Mouse (Mus musculus) left cerebral cortex, postnatal 10 days (tissue): ENCODE results near the gene Ovca2. TPM values are rescaled to one million over a fixed set of nuclear protein-coding genes. Genes with fewer than 3 reads are reported as not detected.
"Not testable (repeated sequence)": the region's sequence is repeated elsewhere in the genome, so short reads cannot be mapped to it uniquely, and the experiment has no call there.

Experiments
- DNase-seq, 2 experiments: peaks; one replicate each; pipeline ENCODE4 v3.0.0; 2021 to 2022; ENCODE audit warnings: low spot score in 2 of 2, mixed read lengths in 1 of 2; ENCODE audit errors: extremely low spot score in 1 of 2
- intact Hi-C: fragments of 180-260 bp; cut with DNase I; formaldehyde crosslinking; loops from one replicate; pipeline ENCODE4 v1.15.1; 2025
- total RNA-seq, 2 experiments: library from RNA; stranded (reverse); gene quantifications; 2 replicates each; pipeline ENCODE4 v1.2.3; 2021

The Ovca2 gene
- total RNA-seq, 2 experiments from 2014 or later: 9.2 to 11.3 TPM

GRCm38 (mm10) chr11:75198792-75199191 lies 20.2 kb upstream of the Ovca2 start:
- intact Hi-C loops: no loop called here
- no peak for DNase-seq

DNA sequence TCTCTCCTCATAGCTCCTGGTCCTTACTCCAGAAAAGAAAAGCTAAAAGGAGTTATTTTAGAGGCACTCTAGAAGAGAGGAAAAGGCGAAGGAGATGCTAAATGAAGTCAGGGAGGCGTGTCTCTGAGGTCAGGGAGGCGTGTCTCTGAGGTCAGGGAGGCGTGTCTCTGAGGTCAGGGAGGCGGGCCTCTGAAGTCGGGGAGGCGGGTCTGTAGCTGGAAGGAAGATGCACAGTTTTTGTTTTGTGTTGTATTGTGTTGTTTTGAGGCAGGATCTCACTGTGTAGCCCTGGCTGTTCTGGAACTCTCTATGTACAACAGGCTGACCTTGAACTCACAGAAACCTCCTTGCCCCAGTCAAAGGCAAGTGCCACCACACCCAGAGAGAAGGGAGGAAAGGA lies 19.3 kb upstream of the Ovca2 start:
- no peak for DNase-seq
- intact Hi-C loops: no loop called here

DNA sequence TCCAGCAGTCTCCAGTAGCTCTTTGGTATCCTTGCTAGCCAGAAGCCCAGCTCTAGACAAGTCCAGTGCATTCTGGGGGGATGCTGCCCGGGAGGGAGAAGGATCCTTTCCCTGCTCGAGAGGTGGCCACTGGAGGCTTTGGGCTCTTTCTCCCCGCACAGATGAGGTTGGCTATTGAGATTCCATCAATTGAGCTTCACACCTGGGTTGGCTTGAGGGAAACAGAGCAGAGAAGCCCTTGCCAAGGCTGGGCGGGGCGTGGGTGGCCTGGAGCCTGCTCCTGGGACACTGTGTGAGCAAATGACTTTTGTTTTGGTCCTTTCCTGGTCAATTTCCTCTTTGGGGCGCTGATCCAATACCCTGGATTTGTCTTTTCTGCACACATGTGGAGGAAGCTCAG lies 17.5 kb upstream of the Ovca2 start:
- no peak for DNase-seq

DNA sequence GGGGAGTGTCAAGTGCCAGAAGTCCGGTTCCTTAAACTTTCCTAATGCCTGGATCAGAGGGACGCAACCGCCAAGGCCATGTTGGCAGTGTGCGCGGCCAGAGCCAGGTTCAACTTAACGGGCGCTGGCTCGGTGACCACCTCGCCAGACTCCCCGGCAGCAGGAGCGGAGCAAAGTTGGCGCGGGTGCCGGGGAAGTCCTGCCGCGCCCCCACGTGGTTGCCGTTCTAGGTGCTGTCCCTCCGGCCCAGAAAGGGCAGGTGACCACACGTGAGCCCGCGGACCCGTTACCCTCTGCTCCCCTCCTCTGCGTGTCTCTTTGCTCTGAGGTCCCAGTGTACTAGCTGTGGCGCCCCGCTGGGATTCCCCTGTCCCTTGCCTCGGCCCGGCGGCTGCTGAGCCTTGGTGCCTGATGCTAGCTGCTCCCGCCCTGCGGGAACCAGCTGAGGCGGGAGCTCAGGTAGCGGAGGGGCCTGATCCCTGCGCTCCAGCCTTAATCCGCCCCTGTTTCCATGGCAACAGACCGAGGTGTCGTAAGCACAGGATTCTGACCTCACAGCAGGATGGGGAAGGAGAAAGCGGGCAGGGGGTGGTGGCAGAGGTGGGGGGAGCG lies 16.3 kb upstream of the Ovca2 start:
- intact Hi-C loops: no loop called here

More for the DNA sequence above, 17.5 kb upstream of the Ovca2 start:
- intact Hi-C loops: no loop called here

DNA sequence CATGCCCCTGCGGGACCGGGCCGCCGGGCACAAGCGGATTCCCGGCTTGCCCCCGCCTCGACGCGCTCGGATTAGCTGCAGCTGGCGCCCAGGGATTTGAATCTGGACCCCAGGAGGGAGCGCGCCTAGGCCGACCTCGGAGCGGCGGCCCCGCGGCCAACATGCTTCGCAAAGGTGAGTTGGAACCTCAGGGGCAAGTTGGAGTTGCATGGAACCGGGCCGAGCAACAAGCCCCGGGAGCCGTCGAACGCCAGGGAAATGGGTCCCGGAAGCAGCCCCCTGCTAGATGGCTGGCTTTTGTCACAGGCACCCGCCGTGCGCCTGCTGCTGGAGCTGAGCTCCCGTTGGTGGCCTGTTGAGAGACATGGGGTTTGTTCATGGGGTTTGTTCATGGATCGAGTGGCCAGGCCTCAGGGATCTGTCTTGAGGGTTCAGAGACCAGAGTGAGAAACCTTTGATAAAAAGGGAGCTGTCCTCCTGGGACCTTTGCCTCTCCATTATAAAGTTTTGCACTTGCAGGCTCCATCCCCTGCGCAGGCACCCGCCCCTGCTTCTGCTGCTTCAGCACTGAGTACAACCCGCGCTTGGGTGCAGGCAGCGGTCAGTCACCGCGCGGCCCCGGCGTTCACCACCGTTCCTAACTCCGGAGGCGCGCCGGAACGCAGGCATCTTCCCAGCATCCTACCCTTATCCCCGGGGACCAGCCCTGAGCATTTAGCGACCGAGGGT lies 15.7 kb upstream of the Ovca2 start:
- intact Hi-C loops: no loop called here
- peak in 1 of 2 experiments; percentile 58 for DNase-seq

More for the DNA sequence above, 16.3 kb upstream of the Ovca2 start:
- peak in 1 of 2 experiments; percentile 77 for DNase-seq

GRCm38 (mm10) chr11:75193256-75194071 lies 14.8 kb upstream of the Ovca2 start, which contains the start of gene Rtn4rl1:
Gene Rtn4rl1 (plus strand): TSS chr11:75193783.
- intact Hi-C loops: loop anchor here (2.0 kb wide), 1 partner anchor 97 kb away; no protein-coding TSS in a partner anchor
- peak in 1 of 2 experiments; percentile 86 for DNase-seq

GRCm38 (mm10) chr11:75192336-75193214 lies 13.9 kb upstream of the Ovca2 start:
- intact Hi-C loops: loop anchor here (2.0 kb wide), 1 partner anchor 98 kb away; no protein-coding TSS in a partner anchor
- peak in 1 of 2 experiments; percentile 87 for DNase-seq

- intact Hi-C loops: loop anchor here (2.0 kb wide), 1 partner anchor 99 kb away; no protein-coding TSS in a partner anchor
- no peak for DNase-seq
Observed at GRCm38 (mm10) chr11:75191841-75192240, 13.2 kb upstream of the Ovca2 start.

- intact Hi-C loops: no loop called here
- DNase-seq: no peak
Observed at GRCm38 (mm10) chr11:75190905-75191441, 12.3 kb upstream of the Ovca2 start, which contains the start of gene Dph1. Gene Dph1 (minus strand): TSS chr11:75191241.

DNA sequence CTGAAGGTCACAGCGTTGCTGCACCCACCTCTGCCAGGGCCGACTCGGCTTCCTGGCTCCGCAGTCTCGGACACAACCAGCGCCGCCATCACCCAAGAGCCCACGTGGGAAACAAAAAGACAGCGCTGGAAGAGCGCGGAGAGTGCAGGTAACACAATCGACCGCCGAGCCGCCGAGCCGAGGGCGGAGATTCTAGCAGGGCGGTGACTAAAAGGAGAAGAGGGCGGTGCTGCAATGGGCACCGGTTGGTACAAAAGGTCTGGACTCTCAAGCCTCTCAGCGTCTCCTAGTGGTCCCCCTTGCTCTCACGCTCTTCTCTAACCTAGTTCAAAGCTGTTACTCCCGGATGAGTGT lies 11.7 kb upstream of the Ovca2 start:
- peak in 1 of 2 experiments; percentile 89 for DNase-seq
- intact Hi-C loops: no loop called here

GRCm38 (mm10) chr11:75189713-75190370 lies 11.2 kb upstream of the Ovca2 start:
- intact Hi-C loops: loop anchor here (10.0 kb wide), 1 partner anchor 265 kb away; the partner anchor contains the start of gene Wdr81

DNA sequence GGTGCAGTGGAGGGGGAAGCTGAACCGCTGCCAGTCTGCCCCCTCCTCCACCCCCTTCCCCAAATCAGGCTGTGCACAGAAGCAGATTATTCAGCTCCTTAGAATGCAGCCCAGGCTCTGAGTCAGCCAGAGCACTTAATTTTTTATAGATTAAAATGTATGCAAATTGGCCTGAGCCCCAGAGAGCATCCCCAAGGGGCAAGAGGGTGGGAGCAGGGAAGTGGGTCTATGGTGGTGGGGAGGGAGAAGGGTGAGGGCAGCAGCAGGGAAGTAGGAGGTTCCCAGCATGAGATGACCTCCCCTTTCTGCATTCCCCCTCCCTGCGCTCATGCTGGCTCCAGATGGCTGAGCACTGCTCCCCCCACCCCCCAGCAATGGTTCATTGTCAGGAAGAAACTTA lies 6.4 kb upstream of the Ovca2 start:
- intact Hi-C loops: loop anchor here (5.0 to 10.0 kb wide), 2 partner anchors 202 to 270 kb away; partner anchors contain the start of gene Wdr81
- no peak for DNase-seq

More at GRCm38 (mm10) chr11:75189713-75190370, 11.2 kb upstream of the Ovca2 start:
- DNase-seq: no peak

DNA sequence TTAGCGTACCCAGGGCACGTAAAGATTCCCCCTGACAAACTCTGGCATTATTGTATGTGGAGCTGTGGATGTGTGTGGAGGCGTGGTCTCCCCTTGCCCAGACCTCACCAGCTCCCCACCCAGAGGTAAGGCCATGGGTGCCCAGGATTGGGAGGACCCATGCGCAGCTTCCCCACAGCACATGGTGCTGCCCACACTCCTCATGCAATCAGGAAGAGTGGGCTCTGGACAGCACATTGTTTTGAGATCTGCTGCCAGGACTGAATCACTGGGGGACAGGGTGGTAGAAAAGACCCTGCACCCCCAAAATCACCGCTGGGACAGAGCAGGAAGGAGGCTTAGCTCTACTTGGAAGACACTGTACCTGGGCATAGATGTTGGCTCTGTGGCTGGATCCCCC lies 5.9 kb upstream of the Ovca2 start:
- intact Hi-C loops: loop anchor here (5.0 to 10.0 kb wide), 2 partner anchors 203 to 270 kb away; partner anchors contain the start of gene Wdr81
- no peak for DNase-seq

- no peak for DNase-seq
- intact Hi-C loops: loop anchor here (5.0 to 10.0 kb wide), 2 partner anchors 203 to 271 kb away; partner anchors contain the start of gene Wdr81
Observed at GRCm38 (mm10) chr11:75183917-75184570, 5.4 kb upstream of the Ovca2 start.

DNA sequence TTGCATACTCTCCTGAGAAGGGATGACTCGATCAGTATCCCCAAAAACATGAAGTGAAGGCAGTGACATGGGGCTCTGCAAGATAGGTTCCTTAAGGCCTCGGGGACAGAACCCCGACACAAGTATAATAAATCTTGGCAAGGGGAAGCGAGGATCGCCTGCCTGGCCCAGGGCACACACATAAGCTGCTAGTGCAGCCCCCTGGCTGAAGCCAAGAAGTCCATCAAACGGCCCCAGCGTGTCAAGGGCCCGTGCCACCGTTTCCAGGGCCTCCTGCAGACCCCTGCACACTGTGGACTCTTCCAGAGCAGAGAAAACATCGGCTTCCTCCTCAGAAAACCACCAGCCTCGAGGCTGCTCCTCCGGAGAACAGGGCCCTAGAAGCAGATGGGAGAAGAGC lies 624 bp downstream of the Ovca2 start:
- intact Hi-C loops: loop anchor here (2.0 to 10.0 kb wide), 2 partner anchors 113 to 337 kb away; partner anchors contain the start of genes Rilp and Scarf1
- peak in 1 of 2 experiments; percentile 35 for DNase-seq

GRCm38 (mm10) chr11:75174574-75174973 lies 4.1 kb downstream of the Ovca2 start:
- intact Hi-C loops: loop anchor here (10.0 kb wide), 1 partner anchor 340 kb away; the partner anchor contains the start of genes Rilp and Scarf1
- not testable (repeated sequence) for DNase-seq
